Mouse (Mus musculus): Measurements from ENCODE around the gene Pip5k1c.

GRCm38 (mm10) chr10:81329194-81329975 lies 36.6 kb downstream of the Pip5k1c start:
- TF ChIP-seq EP300 (IDR thresholded peaks at IDR 0.05; ENCODE audit: low read depth) = no peak
- no peak for TF ChIP-seq CTCF (IDR thresholded peaks at IDR 0.05; ENCODE audit: low read depth)

Measured in heart, postnatal 0 days (tissue).